Mouse (Mus musculus) liver, adult 2 months (tissue): Measurements from ENCODE around the gene Olfr1032. TPM values are rescaled to one million over a fixed set of nuclear protein-coding genes. Genes with fewer than 3 reads are reported as not detected.
"Not testable (repeated sequence)": the region's sequence is repeated elsewhere in the genome, so short reads cannot be mapped to it uniquely, and the experiment has no call there.

ENCODE experiments used
- DNase-seq: peaks from one replicate; pipeline ENCODE4 v3.0.0-alpha.2; 2011; ENCODE audit warnings: low read depth, low spot score; ENCODE audit errors: extremely low read depth
- H3K27ac ChIP-seq: fragments of 200-500 bp; replicated peaks from 2 replicates; pipeline ENCODE4 v1.5.1; 2012; ENCODE audit warnings: low read depth, mild to moderate bottlenecking, control low read depth, inconsistent platforms, low read length; ENCODE audit not compliant: insufficient read depth
- H3K27me3 ChIP-seq: fragments of 200-500 bp; 2 replicates; pipeline ENCODE4 v1.6.1; 2012; ENCODE audit warnings: mild to moderate bottlenecking, moderate library complexity, low read length, inconsistent platforms; ENCODE audit not compliant: control insufficient read depth, insufficient read depth
- H3K36me3 ChIP-seq: fragments of 200-500 bp; 2 replicates; pipeline ENCODE4 v1.6.1; 2012; ENCODE audit warnings: low read length, inconsistent platforms; ENCODE audit not compliant: control insufficient read depth, insufficient read depth
- H3K4me1 ChIP-seq: fragments of 200-500 bp; 2 replicates; pipeline ENCODE4 v1.6.1; 2011; ENCODE audit warnings: low read length; ENCODE audit not compliant: control insufficient read depth, insufficient read depth
- H3K4me3 ChIP-seq: fragments of 200-500 bp; 2 replicates; pipeline ENCODE4 v1.5.1; 2011; ENCODE audit warnings: low read depth, mild to moderate bottlenecking, control low read depth, low read length, moderate library complexity; ENCODE audit not compliant: insufficient read depth
- H3K79me2 ChIP-seq: fragments of 200-500 bp; 2 replicates; pipeline ENCODE4 v1.6.1; 2012; ENCODE audit warnings: inconsistent platforms, mild to moderate bottlenecking, low read length, moderate library complexity; ENCODE audit not compliant: control insufficient read depth, insufficient read depth
- H3K9ac ChIP-seq: fragments of 200-500 bp; 2 replicates; pipeline ENCODE4 v1.6.1; 2012; ENCODE audit warnings: low read depth, mild to moderate bottlenecking, control low read depth, inconsistent platforms, low read length
- CTCF ChIP-seq: fragments of 200-500 bp; IDR thresholded peaks from 2 replicates; pipeline ENCODE4 v1.5.1; 2011; ENCODE audit warnings: low read depth, low read length, control low read depth
- POLR2A ChIP-seq: fragments of 200-500 bp; IDR thresholded peaks from 2 replicates; pipeline ENCODE4 v1.6.1; 2011; ENCODE audit warnings: low read length, control low read depth; ENCODE audit not compliant: insufficient read depth; ENCODE audit errors: extremely low read depth
- WGBS: fragments of 180-500 bp; shearing (Covaris S2); methylation state at CpG from one replicate; pipeline ENCODE4 v1.1.7; 2018; 5-methylcytosine and 5-hydroxymethylcytosine counted together
- polyA plus RNA-seq: library from polyadenylated mRNA; depleted of rRNA; stranded (reverse); fragments of >200 nt; gene quantifications from 2 replicates; pipeline ENCODE4 v1.2.3, GENCODE M21; 2012; rRNA removed
- total RNA-seq: library from RNA; depleted of rRNA; stranded (reverse); fragments of >200 nt; gene quantifications from 2 replicates; pipeline ENCODE4 v1.2.3, GENCODE M21; 2014; rRNA removed

The Olfr1032 gene
- total RNA-seq (not detected in 2 replicates), polyA plus RNA-seq (not detected in 2 replicates)

- Histone ChIP-seq H3K27me3 (no peaks in the 10 kb centered on the region), H3K36me3 (no peaks in the 10 kb centered on the region), H3K27ac (no peak within 1 kb of the TSS), H3K79me2 (no peaks in the 10 kb centered on the region), H3K4me3 (no peak within 1 kb of the TSS), H3K9ac (no peak within 1 kb of the TSS), H3K4me1 (no peaks in the 10 kb centered on the region)
- 86% methylated on average over 7 of the region's 7 CpGs for WGBS
- TF ChIP-seq POLR2A (no peak), CTCF (no peak)
- DNase-seq: no peak
Measured at GRCm38 (mm10) chr2:86005240-86005639, at the start of gene Olfr1032. Olfr1032 (plus strand) TSS chr2:86005540.

- TF ChIP-seq POLR2A (no peak), CTCF (no peak)
- H3K27me3 ChIP-seq: no peaks in the 10 kb centered on the region
- H3K4me3 ChIP-seq: no peak within 1 kb of the TSS
- no peak within 1 kb of the TSS for H3K9ac ChIP-seq
- H3K4me1 ChIP-seq: no peaks in the 10 kb centered on the region
- H3K27ac ChIP-seq: no peak within 1 kb of the TSS
- H3K36me3 ChIP-seq: no peaks in the 10 kb centered on the region
- no peak for DNase-seq
- WGBS: 90% methylated on average over 2 of the region's 2 CpGs
- no peaks in the 10 kb centered on the region for H3K79me2 ChIP-seq
Measured at GRCm38 (mm10) chr2:85973595-85973994, 31.7 kb upstream of the Olfr1032 start, which contains the start of gene Olfr1029. Olfr1029 (plus strand) TSS chr2:85973895.

- no peak within 1 kb of the TSS for H3K9ac ChIP-seq
- no peak for TF ChIP-seq CTCF
- TF ChIP-seq POLR2A: no peak
- no peak within 1 kb of the TSS for H3K4me3 ChIP-seq
- H3K36me3 ChIP-seq: no peaks in the 10 kb centered on the region
- DNase-seq: no peak
- no peaks in the 10 kb centered on the region; the same call in 1 of the 2 replicates for H3K4me1 ChIP-seq
- no peak within 1 kb of the TSS for H3K27ac ChIP-seq
- WGBS: 54% methylated on average over 1 of the region's 1 CpGs
- no peaks in the 10 kb centered on the region for H3K79me2 ChIP-seq
- no peaks in the 10 kb centered on the region for H3K27me3 ChIP-seq
Measured at GRCm38 (mm10) chr2:85978976-85979375, 26.4 kb upstream of the Olfr1032 start, which contains the start of gene Olfr1030. Olfr1030 (plus strand) TSS chr2:85979276.

- TF ChIP-seq CTCF (no peak), POLR2A (no peak)
- Histone ChIP-seq H3K9ac (no peak within 1 kb of the TSS), H3K4me3 (no peak within 1 kb of the TSS), H3K27me3 (no peaks in the 10 kb centered on the region), H3K27ac (no peak within 1 kb of the TSS), H3K36me3 (no peaks in the 10 kb centered on the region), H3K79me2 (no peaks in the 10 kb centered on the region), H3K4me1 (no peaks in the 10 kb centered on the region)
- WGBS: 43% methylated on average over 3 of the region's 3 CpGs
- DNase-seq: no peak
Measured at GRCm38 (mm10) chr2:85990004-85990403, 15.3 kb upstream of the Olfr1032 start, which contains the start of gene Olfr1031. Olfr1031 (plus strand) TSS chr2:85990304.

- H3K27me3 ChIP-seq, H3K36me3 ChIP-seq, H3K79me2 ChIP-seq, H3K4me1 ChIP-seq: not testable (repeated sequence)
- Histone ChIP-seq H3K27ac (peak within 1 kb of the TSS; percentile 96), H3K4me3 (peak within 1 kb of the TSS; percentile 55), H3K9ac (peak within 1 kb of the TSS; percentile 42)
- peak; percentile 62 for DNase-seq
- 2% methylated on average over 11 of the region's 11 CpGs for WGBS
Measured at GRCm38 (mm10) chr2:86020406-86020805, 15.1 kb downstream of the Olfr1032 start, which contains the start of gene Olfr1033. Olfr1033 (plus strand) TSS chr2:86020633.

GRCm38 (mm10) chr2:86021518-86021917 is 16.2 kb downstream of the Olfr1032 start:
- not testable (repeated sequence) for H3K4me3 ChIP-seq, H3K9ac ChIP-seq, DNase-seq, H3K27me3 ChIP-seq, H3K27ac ChIP-seq, H3K36me3 ChIP-seq, H3K4me1 ChIP-seq, H3K79me2 ChIP-seq
- WGBS: 22% methylated on average over 6 of the region's 9 CpGs
